Mouse (Mus musculus): ENCODE measurements around the gene Blvra.
"Not testable (repeated sequence)": the region's sequence is repeated elsewhere in the genome, so short reads cannot be mapped to it uniquely, and the experiment has no call there.

The Blvra gene

GRCm38 (mm10) chr2:127070435-127070841 is at the start of gene Blvra:
Blvra (plus strand) TSS chr2:127070665.
- in situ Hi-C loops (cut with MboI; ENCODE audit: low pct_unique_long_range_greater_than_20kb in 1 of 2, low sequenced_read_pairs in 2 of 2, unreplicated experiment in 1 of 2), result no loop called here

DNA sequence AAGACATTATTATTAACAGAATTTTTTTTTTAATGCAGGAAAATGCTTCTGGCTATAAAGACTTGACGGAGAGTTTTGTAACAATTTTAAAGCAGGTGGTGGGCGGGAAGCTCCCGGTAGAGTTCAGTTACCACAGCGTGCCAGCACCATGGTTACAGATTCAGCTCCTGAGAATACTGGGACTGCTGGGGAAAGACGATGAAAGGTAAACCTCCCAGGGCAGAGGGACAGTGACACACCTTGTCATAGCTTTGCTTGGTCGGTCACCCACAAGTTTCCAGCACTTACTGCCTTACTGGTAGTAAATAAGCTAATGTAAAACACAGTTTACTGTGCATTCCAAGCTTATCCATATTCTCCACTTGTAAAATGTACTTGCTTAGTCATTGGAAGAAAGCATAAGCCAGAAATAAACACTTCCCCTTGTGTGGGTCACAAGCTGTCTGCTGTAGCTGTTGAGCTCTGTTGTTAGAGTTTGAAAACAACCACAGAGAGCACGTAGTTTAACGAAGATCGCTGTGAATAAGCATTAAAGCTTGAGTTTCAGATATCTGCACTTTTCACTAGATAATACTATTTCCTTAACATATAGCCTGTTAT is 35.4 kb upstream of the Blvra start:
- in situ Hi-C loops (cut with MboI; ENCODE audit: low pct_unique_long_range_greater_than_20kb in 1 of 2, low sequenced_read_pairs in 2 of 2, unreplicated experiment in 1 of 2), result no loop called here

DNA sequence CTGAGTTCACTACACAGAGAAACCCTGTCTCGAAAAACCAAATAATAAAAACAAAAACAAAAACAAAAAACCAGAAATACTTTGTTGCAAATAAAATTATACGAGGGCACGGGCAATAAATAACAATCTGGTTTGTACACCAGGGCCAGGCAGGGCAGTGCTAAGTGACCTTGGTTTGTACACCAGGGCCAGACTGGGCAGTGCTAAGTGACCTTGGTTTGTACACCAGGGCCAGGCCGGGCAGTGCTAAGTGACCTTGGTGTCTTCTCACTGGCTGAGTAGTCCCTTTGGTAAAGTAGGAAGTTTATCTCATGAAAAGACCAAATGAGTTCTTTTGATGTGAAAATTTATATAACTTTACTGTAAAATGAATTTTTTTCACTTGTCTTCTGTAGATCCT is 33.2 kb upstream of the Blvra start:
- in situ Hi-C loops (cut with MboI; ENCODE audit: low pct_unique_long_range_greater_than_20kb in 1 of 2, low sequenced_read_pairs in 2 of 2, unreplicated experiment in 1 of 2), result no loop called here

GRCm38 (mm10) chr2:127061471-127061870 is 9.0 kb upstream of the Blvra start:
- in situ Hi-C loops (cut with MboI; ENCODE audit: low pct_unique_long_range_greater_than_20kb in 1 of 2, low sequenced_read_pairs in 2 of 2, unreplicated experiment in 1 of 2), result no loop called here

- in situ Hi-C loops (cut with MboI; ENCODE audit: low pct_unique_long_range_greater_than_20kb in 1 of 2, low sequenced_read_pairs in 2 of 2, unreplicated experiment in 1 of 2), result no loop called here
These were observed 1.7 kb upstream of the Blvra start for GRCm38 (mm10) chr2:127068806-127069205.

DNA sequence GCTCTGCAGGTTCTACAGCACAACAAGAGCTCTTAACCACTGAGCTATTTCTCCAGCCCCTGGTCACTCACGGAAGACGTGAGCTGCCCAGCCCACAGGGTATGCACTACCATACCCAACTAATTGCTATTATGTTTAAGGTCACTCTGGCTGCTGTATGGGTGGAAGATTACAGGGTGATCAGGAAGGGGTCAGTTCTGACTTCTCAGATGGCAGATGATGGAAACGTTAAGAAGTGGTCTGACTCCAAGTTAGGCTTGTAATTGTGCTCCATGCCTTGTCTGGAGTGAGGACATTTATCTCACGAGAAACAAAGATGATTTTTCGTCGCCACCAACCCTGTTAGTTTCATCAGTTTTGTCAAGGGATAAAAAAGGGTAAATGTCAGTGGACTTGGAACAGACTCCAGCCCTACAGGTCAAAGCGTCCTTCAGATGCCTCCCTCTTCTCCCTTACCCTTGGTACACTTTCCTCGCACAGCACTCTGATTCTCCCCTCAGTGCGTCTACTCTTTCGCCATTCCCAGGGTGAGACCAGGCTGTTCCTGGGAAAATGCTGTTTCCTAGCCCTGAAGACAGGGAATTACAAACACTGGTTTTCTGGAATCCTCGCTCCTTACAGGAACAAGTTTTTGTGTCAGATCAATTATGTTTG is 557 bp upstream of the Blvra start:
- in situ Hi-C loops (cut with MboI; ENCODE audit: low pct_unique_long_range_greater_than_20kb in 1 of 2, low sequenced_read_pairs in 2 of 2, unreplicated experiment in 1 of 2), result no loop called here

GRCm38 (mm10) chr2:127070879-127071278 is 414 bp downstream of the Blvra start:
- in situ Hi-C loops (cut with MboI; ENCODE audit: low pct_unique_long_range_greater_than_20kb in 1 of 2, low sequenced_read_pairs in 2 of 2, unreplicated experiment in 1 of 2), result no loop called here

- in situ Hi-C loops (cut with MboI; ENCODE audit: low pct_unique_long_range_greater_than_20kb in 1 of 2, low sequenced_read_pairs in 2 of 2, unreplicated experiment in 1 of 2), result no loop called here
These were observed 3.7 kb downstream of the Blvra start for GRCm38 (mm10) chr2:127074116-127074515.

- in situ Hi-C loops (cut with MboI; ENCODE audit: low pct_unique_long_range_greater_than_20kb in 1 of 2, low sequenced_read_pairs in 2 of 2, unreplicated experiment in 1 of 2), result no loop called here
These were observed 7.1 kb downstream of the Blvra start for GRCm38 (mm10) chr2:127077611-127078010.

DNA sequence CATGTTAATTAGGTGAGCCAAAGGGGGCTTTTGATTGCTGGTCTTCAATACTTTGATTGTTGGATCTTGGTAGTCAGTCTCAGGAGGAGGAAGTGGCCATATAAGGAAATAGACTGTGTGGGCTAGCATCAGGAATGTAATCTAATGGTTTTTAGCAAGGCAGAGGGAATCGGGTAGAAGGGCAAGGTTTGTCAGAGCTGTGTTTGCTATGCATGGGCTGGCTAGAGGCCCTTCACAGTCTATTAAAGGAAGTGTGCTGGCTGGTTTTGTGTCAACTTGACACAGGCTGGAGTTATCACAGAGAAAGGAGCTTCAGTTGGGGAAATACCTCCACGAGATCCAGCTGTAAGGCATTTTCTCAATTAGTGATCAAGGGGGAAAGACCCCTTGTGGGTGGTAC is 8.6 kb downstream of the Blvra start:
- in situ Hi-C loops (cut with MboI; ENCODE audit: low pct_unique_long_range_greater_than_20kb in 1 of 2, low sequenced_read_pairs in 2 of 2, unreplicated experiment in 1 of 2), result not testable (repeated sequence)

- in situ Hi-C loops (cut with MboI; ENCODE audit: low pct_unique_long_range_greater_than_20kb in 1 of 2, low sequenced_read_pairs in 2 of 2, unreplicated experiment in 1 of 2), result no loop called here
These were observed 9.6 kb downstream of the Blvra start for GRCm38 (mm10) chr2:127079881-127080590.

DNA sequence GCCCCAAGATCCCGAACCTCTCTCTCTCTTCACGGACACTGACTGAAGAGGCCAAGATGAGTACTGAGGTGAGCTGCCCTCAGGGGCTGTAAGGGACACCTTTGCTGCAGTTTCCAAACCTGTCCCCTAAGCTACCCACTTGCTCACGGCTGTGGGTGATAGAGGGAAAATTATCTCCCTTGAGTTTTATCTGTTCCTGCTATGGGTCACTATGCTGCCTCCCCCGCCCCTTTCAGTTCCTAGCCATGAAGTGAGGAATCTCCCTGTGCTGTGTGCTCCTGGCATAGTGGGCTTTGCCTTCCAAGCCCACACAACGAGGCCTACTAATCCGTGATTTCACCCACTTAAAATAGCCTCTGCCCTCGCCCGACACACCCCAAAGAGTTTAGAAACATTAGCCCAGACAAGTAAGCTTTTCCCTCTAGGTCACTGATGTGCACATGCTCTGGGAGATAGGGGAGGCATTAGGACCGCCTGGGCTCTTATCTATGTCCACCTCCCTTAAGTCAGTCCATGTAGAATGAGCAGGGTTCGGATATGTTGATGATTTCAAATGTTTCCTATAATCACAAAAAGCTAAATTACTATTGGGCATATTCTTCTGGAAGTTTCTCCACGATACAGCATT is 10.2 kb downstream of the Blvra start:
- in situ Hi-C loops (cut with MboI; ENCODE audit: low pct_unique_long_range_greater_than_20kb in 1 of 2, low sequenced_read_pairs in 2 of 2, unreplicated experiment in 1 of 2), result no loop called here

DNA sequence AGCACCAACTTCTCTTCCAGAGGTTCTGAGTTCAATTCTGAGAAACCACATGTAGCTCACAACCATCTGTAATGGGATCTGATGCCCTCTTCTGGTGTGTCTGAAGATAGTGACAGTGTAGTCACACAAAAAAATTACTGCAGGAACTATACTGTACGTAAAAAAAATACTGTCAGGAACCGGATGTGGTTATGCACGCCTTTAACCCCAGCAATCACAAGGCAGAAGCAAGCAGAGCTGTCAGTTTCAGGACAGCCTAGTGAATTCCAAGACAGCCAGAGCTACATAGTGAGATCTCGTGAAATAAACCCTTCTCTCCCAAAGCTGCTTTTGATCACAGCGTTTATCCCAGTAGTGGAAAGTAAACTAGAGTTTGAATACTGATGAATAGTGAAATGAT is 15.8 kb downstream of the Blvra start:
- in situ Hi-C loops (cut with MboI; ENCODE audit: low pct_unique_long_range_greater_than_20kb in 1 of 2, low sequenced_read_pairs in 2 of 2, unreplicated experiment in 1 of 2), result no loop called here

DNA sequence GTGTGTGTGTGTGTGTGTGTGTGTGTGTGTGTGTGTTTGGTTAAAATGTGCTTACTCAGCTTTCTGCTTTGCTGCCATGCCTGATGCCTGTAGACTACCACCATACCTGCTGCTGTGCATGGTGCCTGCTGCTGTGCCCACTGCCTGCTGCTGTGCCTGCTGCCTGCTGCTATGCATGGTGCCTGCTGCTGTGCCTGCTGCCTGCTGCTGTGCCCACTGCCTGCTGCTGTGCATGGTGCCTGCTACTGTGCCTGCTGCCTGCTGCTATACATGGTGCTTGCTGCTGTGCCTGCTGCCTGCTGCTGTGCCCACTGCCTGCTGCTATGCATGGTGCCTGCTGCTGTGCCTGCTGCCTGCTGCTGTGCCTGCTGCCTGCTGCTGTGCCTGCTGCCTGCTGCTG is 19.7 kb downstream of the Blvra start:
- in situ Hi-C loops (cut with MboI; ENCODE audit: low pct_unique_long_range_greater_than_20kb in 1 of 2, low sequenced_read_pairs in 2 of 2, unreplicated experiment in 1 of 2), result not testable (repeated sequence)

GRCm38 (mm10) chr2:127092000-127092399 is 21.5 kb downstream of the Blvra start:
- in situ Hi-C loops (cut with MboI; ENCODE audit: low pct_unique_long_range_greater_than_20kb in 1 of 2, low sequenced_read_pairs in 2 of 2, unreplicated experiment in 1 of 2), result no loop called here

DNA sequence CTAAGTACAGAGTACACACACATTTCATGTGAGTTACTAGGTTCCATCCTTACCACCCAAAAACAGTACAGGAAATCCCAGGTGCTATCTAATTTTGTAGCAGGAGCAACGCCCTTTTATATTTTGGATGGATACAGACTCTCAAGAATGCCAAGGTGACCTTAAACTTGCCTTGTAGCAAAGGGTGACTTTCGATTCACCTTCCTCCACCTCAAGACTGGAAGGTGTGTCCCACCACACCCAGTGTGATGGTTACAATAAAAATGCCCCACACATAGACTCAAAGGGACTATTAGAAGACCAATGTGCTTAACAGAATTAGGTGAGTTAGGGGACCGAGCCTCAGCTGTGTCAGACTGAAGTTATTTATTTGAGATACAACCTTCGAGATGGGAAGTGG is 38.5 kb downstream of the Blvra start:
- in situ Hi-C loops (cut with MboI; ENCODE audit: low pct_unique_long_range_greater_than_20kb in 1 of 2, low sequenced_read_pairs in 2 of 2, unreplicated experiment in 1 of 2), result loop anchor here in 1 of 2 experiments (25.0 kb wide), 1 partner anchor 703 kb away; no protein-coding TSS in a partner anchor

DNA sequence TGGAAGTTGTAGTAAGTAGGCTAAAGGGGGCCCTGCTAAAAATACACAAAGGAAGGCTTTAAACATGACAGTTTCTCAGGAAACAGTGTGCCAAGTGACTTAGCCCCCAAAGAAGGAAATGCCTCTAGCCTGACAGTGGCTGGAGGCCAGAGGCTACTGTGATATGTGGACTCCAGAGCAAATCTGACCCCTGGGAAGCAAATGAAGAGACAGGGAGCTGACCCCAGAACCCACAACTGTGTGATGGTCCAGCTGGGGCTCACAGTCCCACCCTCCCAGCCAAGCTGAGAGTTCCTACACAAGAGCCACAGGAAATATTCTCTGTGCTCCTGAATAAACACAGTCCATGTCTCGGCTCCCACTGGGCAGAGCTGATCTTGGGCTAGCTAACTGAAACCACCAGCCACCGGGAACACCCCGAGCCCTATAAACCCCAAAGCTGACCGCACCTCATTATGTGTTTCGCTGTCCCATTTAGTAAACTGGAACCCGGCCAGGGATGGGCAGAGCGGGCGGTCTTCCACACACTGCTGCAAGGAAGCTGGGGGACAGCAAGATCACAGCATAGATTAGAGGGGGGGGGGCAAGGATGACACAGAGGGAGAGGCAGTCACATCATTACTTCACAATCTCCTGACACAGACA is 51.2 kb downstream of the Blvra start:
- in situ Hi-C loops (cut with MboI; ENCODE audit: low pct_unique_long_range_greater_than_20kb in 1 of 2, low sequenced_read_pairs in 2 of 2, unreplicated experiment in 1 of 2), result loop anchor here in 1 of 2 experiments (25.0 kb wide), 1 partner anchor 691 kb away; no protein-coding TSS in a partner anchor

GRCm38 (mm10) chr2:127128926-127129325 is 58.5 kb downstream of the Blvra start:
- in situ Hi-C loops (cut with MboI; ENCODE audit: low pct_unique_long_range_greater_than_20kb in 1 of 2, low sequenced_read_pairs in 2 of 2, unreplicated experiment in 1 of 2), result no loop called here

DNA sequence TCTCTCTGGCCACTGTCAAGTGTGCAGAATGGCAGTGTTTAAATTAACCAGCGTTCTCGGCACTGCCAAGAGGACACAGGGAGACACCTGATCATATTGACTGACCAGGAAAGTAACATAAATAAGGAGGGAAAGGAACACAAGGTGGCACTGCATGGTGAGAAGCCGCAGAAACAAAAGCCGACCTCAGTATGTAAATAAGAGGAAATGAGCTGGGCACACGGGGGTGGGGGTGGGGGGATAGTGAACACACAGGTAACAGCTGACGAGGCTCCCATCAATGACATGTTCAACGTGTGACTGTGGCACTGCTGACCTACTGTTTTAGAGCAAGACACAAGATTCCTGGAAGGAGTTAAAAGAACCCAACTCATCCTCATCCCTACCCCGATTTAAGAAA is 60.9 kb downstream of the Blvra start:
- in situ Hi-C loops (cut with MboI; ENCODE audit: low pct_unique_long_range_greater_than_20kb in 1 of 2, low sequenced_read_pairs in 2 of 2, unreplicated experiment in 1 of 2), result no loop called here
